In genomic region chr4:40240272-40240744, GRCm38 (mm10) we compare ENCODE assay signal across 8 mouse cellular contexts. TPM values are rescaled to one million over a fixed set of nuclear protein-coding genes. Genes with fewer than 3 reads are reported as not detected.
DNase-seq lines count a peak whose midpoint lies in the region; ATAC-seq and TF ChIP-seq lines count a peak whose summit lies in the region.

No protein-coding gene starts in this region.

- no peak overlapping the region for H3K27ac ChIP-seq in ES-Bruce4 (ENCODE audit: insufficient read depth, low read length)
- H3K27ac ChIP-seq in heart, embryonic 16.5 days (ENCODE audit: low read length): peak overlapping the region; percentile 53
- no peak overlapping the region for H3K27ac ChIP-seq in midbrain, embryonic 11.5 days (ENCODE audit: low read depth, low read length)

- no peak for TF ChIP-seq CTCF in ES-Bruce4 (IDR thresholded peaks at IDR 0.05; ENCODE audit: low read depth, low read length)

- no peak for TF ChIP-seq EP300 in ES-Bruce4 (IDR thresholded peaks at IDR 0.05; ENCODE audit: insufficient read depth, low read depth, low read length)

- no peaks in the 10 kb centered on the region for H3K36me3 ChIP-seq in ES-Bruce4 (ENCODE audit: control insufficient read depth, insufficient read depth, low read length, poor library complexity, severe bottlenecking)
- H3K36me3 ChIP-seq in heart, embryonic 16.5 days (ENCODE audit: control insufficient read depth, insufficient read depth): no peaks in the 10 kb centered on the region
- no peaks in the 10 kb centered on the region for H3K36me3 ChIP-seq in midbrain, embryonic 11.5 days (ENCODE audit: control insufficient read depth, insufficient read depth, low read length)

- 55% methylated on average over 5 of the region's 5 CpGs for WGBS in heart, embryonic 16.5 days
- 54% methylated on average over 5 of the region's 5 CpGs for WGBS in midbrain, embryonic 11.5 days

- no peak for TF ChIP-seq POLR2A in ES-Bruce4 (IDR thresholded peaks at IDR 0.05; ENCODE audit: insufficient read depth, low read length)

- no peaks in the 10 kb centered on the region for H3K9me3 ChIP-seq in ES-Bruce4 (replicated peaks; ENCODE audit: control insufficient read depth, insufficient read depth, low read length, poor library complexity, severe bottlenecking)
- no peaks in the 10 kb centered on the region for H3K9me3 ChIP-seq in heart, embryonic 16.5 days (replicated peaks; ENCODE audit: control insufficient read depth, low read length)
- H3K9me3 ChIP-seq in midbrain, embryonic 11.5 days (ENCODE audit: control insufficient read depth, low read length): no peaks in the 10 kb centered on the region

- H3K9ac ChIP-seq in ES-Bruce4 (ENCODE audit: low read depth, poor library complexity, severe bottlenecking): peak overlapping the region; percentile 25; the same call in 1 of the 2 replicates
- H3K9ac ChIP-seq in heart, embryonic 16.5 days (ENCODE audit: low read length): peak overlapping the region; percentile 56
- no peak overlapping the region for H3K9ac ChIP-seq in midbrain, embryonic 11.5 days (ENCODE audit: low read length)

- 0 out of 2 replicates have a peak, but pooled peaks have one; percentile 5 for ATAC-seq in heart, embryonic 16.5 days (replicated peaks; ENCODE audit: extremely low read depth, insufficient read depth, low FRiP score)
- ATAC-seq in midbrain, embryonic 11.5 days (ENCODE audit: low FRiP score): peak; percentile 31; the same call in 1 of the 2 replicates
- ATAC-seq in megakaryocyte-erythroid progenitor cell, adult 5-6 weeks (replicated peaks; ENCODE audit: low FRiP score, low TSS enrichment, poor library complexity, severe bottlenecking): no peak

- H3K4me3 ChIP-seq in ES-Bruce4 (ENCODE audit: low read depth, low read length): no peak overlapping the region
- H3K4me3 ChIP-seq in heart, embryonic 16.5 days (ENCODE audit: low read length): peak overlapping the region; percentile 58
- H3K4me3 ChIP-seq in midbrain, embryonic 11.5 days (ENCODE audit: low read depth, low read length): no peak overlapping the region

- H3K4me2 ChIP-seq in heart, embryonic 16.5 days (ENCODE audit: low read depth, low read length): peak overlapping the region; percentile 89
- peak overlapping the region; percentile 52 for H3K4me2 ChIP-seq in midbrain, embryonic 11.5 days

- H3K4me1 ChIP-seq in ES-Bruce4 (ENCODE audit: control insufficient read depth, insufficient read depth, low read length): no peaks in the 10 kb centered on the region
- H3K4me1 ChIP-seq in heart, embryonic 16.5 days (ENCODE audit: control insufficient read depth, insufficient read depth, low read length): no peaks in the 10 kb centered on the region; the same call in 1 of the 2 replicates
- H3K4me1 ChIP-seq in midbrain, embryonic 11.5 days (ENCODE audit: control insufficient read depth, insufficient read depth, low read length): peaks cover 5% of the 10 kb centered on the region; the same call in 1 of the 2 replicates

- DNase-seq in heart, adult 11 months: peak; percentile 76
- DNase-seq in heart, adult 8-10 months (ENCODE audit: low spot score): no peak
- no peak for DNase-seq in midbrain, embryonic 11.5 days (ENCODE audit: low spot score, missing footprints)
- DNase-seq in cerebellum, adult 9-10 months: no peak
- no peak for DNase-seq in yolk sac, embryonic 10.5 days (ENCODE audit: low spot score)

- no peaks in the 10 kb centered on the region for H3K27me3 ChIP-seq in ES-Bruce4 (ENCODE audit: control insufficient read depth, insufficient read depth, low read length, poor library complexity, severe bottlenecking)
- H3K27me3 ChIP-seq in heart, embryonic 16.5 days (ENCODE audit: control insufficient read depth, insufficient read depth, low read length): no peaks in the 10 kb centered on the region
- H3K27me3 ChIP-seq in midbrain, embryonic 11.5 days (ENCODE audit: control insufficient read depth, insufficient read depth, low read length): no peaks in the 10 kb centered on the region

RNA-seq across cellular contexts. Expression of gene Ddx58, which starts 0.7 kb away (rescaled TPM):
- 1 to 10 TPM; 6.3 to 9.0 (median 7.0) TPM for total RNA-seq in heart, adult 8-10 months (2022)
- polyA plus RNA-seq in ES-Bruce4 (2011; ENCODE audit: insufficient read depth, insufficient read length, low read depth, missing spikeins): 43.6 and 45.1 TPM in 2 replicates
- 10.1 and 12.0 TPM in 2 replicates for polyA plus RNA-seq in heart, embryonic 16.5 days (2015; fragmentation: Nextera tagmentation; extraction: Ambion mirVana)
- polyA plus RNA-seq in midbrain, embryonic 11.5 days (2014; fragmentation: Nextera tagmentation; extraction: Ambion mirVana): 2.1 and 3.0 TPM in 2 replicates
- total RNA-seq in megakaryocyte-erythroid progenitor cell, adult 5-6 weeks (2014; fragmentation: Nextera tagmentation): 11.3 and 14.2 TPM in 2 replicates
- total RNA-seq in megakaryocyte-erythroid progenitor cell, adult 5-6 weeks (2017): 18.9 and 20.2 TPM in 2 replicates

RNA-seq across cellular contexts. Expression of gene Smim27, which starts 29.1 kb away (rescaled TPM):
- 10 to 100 TPM; 38.6 to 57.0 (median 48.2) TPM for total RNA-seq in heart, adult 8-10 months (2022)
- 4.4 and 4.5 TPM in 2 replicates for polyA plus RNA-seq in ES-Bruce4 (2011; ENCODE audit: insufficient read depth, insufficient read length, low read depth, missing spikeins)
- 28.7 and 31.7 TPM in 2 replicates for polyA plus RNA-seq in heart, embryonic 16.5 days (2015; fragmentation: Nextera tagmentation; extraction: Ambion mirVana)
- polyA plus RNA-seq in midbrain, embryonic 11.5 days (2014; fragmentation: Nextera tagmentation; extraction: Ambion mirVana): 28.8 and 38.0 TPM in 2 replicates
- total RNA-seq in megakaryocyte-erythroid progenitor cell, adult 5-6 weeks (2014; fragmentation: Nextera tagmentation): 7.4 and 26.3 TPM in 2 replicates
- 6.0 and 6.9 TPM in 2 replicates for total RNA-seq in megakaryocyte-erythroid progenitor cell, adult 5-6 weeks (2017)

RNA-seq across cellular contexts. Expression of gene Topors, which starts 29.3 kb away (rescaled TPM):
- total RNA-seq in heart, adult 8-10 months (2022): 10 to 100 TPM in 3 of 4 experiments, 1 to 10 TPM in 1; 9.4 to 11.5 (median 10.1) TPM
- 62.2 and 66.3 TPM in 2 replicates for polyA plus RNA-seq in ES-Bruce4 (2011; ENCODE audit: insufficient read depth, insufficient read length, low read depth, missing spikeins)
- polyA plus RNA-seq in heart, embryonic 16.5 days (2015; fragmentation: Nextera tagmentation; extraction: Ambion mirVana): 27.0 and 27.9 TPM in 2 replicates
- polyA plus RNA-seq in midbrain, embryonic 11.5 days (2014; fragmentation: Nextera tagmentation; extraction: Ambion mirVana): 48.9 and 52.3 TPM in 2 replicates
- 27.1 and 41.9 TPM in 2 replicates for total RNA-seq in megakaryocyte-erythroid progenitor cell, adult 5-6 weeks (2014; fragmentation: Nextera tagmentation)
- total RNA-seq in megakaryocyte-erythroid progenitor cell, adult 5-6 weeks (2017): 88.1 and 96.6 TPM in 2 replicates

RNA-seq across cellular contexts. Expression of gene Ndufb6, which starts 38.9 kb away (rescaled TPM):
- 100 to 1,000 TPM; 477 to 496 (median 482) TPM for total RNA-seq in heart, adult 8-10 months (2022)
- polyA plus RNA-seq in ES-Bruce4 (2011; ENCODE audit: insufficient read depth, insufficient read length, low read depth, missing spikeins): 151 and 188 TPM in 2 replicates
- polyA plus RNA-seq in heart, embryonic 16.5 days (2015; fragmentation: Nextera tagmentation; extraction: Ambion mirVana): 580 and 597 TPM in 2 replicates
- polyA plus RNA-seq in midbrain, embryonic 11.5 days (2014; fragmentation: Nextera tagmentation; extraction: Ambion mirVana): 280 and 289 TPM in 2 replicates
- 164 and 196 TPM in 2 replicates for total RNA-seq in megakaryocyte-erythroid progenitor cell, adult 5-6 weeks (2014; fragmentation: Nextera tagmentation)
- total RNA-seq in megakaryocyte-erythroid progenitor cell, adult 5-6 weeks (2017): 67.9 and 81.9 TPM in 2 replicates
